In the genomic region with DNA sequence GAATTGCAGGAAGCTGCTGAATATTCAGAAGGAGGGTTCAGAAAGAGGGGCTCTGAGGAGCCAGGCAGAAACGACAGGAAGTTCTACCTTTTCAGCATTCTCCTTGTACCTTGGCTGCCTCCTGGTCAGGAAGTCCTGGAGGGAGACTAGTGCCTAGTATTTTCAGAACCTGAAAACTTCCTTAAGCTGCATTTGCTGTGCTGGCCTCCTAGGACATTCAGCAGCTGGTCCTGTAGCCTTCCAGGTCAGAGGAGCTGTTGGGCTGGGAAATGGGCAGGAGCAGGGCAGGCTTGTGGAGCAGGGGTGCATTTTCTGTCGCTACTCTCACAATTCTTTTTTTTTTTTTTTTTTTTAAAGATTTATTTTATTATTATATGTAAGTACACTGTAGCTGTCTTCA, we compare ENCODE assay signal across 7 mouse cellular contexts.
DNase-seq lines count a peak whose midpoint lies in the region; ATAC-seq and TF ChIP-seq lines count a peak whose summit lies in the region.
"Not testable (repeated sequence)": the region's sequence is repeated elsewhere in the genome, so short reads cannot be mapped to it uniquely, and the experiment has no call there.

No protein-coding gene starts in this region.

- H3K4me2 ChIP-seq in forebrain, embryonic 11.5 days (ENCODE audit: low read depth, low read length, severe bottlenecking); lung, postnatal 0 days (replicated peaks; ENCODE audit: low read depth, low read length): not testable (repeated sequence)

- TF ChIP-seq EP300 in lung, postnatal 0 days (IDR thresholded peaks at IDR 0.05), result not testable (repeated sequence)

- not testable (repeated sequence) for H3K27me3 ChIP-seq in E14TG2a.4 (ENCODE audit: insufficient read depth, low read length); forebrain, embryonic 11.5 days (ENCODE audit: control insufficient read depth, insufficient read depth, low read length); lung, postnatal 0 days (replicated peaks; ENCODE audit: insufficient read depth, low read length)

- H3K9me3 ChIP-seq in E14TG2a.4 (ENCODE audit: low read length), result not testable (repeated sequence)
- peaks cover 28% of the 10 kb centered on the region for H3K9me3 ChIP-seq in forebrain, embryonic 11.5 days (ENCODE audit: control insufficient read depth, low read length)
- peaks cover 15% of the 10 kb centered on the region; the same call in 1 of the 2 replicates for H3K9me3 ChIP-seq in lung, postnatal 0 days (ENCODE audit: low read length)

- ATAC-seq in forebrain, embryonic 11.5 days (replicated peaks; ENCODE audit: low FRiP score); lung, postnatal 0 days: not testable (repeated sequence)

- H3K4me3 ChIP-seq in E14TG2a.4 (replicated peaks; ENCODE audit: low read length), result 0 out of 2 replicates have a peak overlapping the region, but pooled peaks have one; percentile 21
- H3K4me3 ChIP-seq in forebrain, embryonic 11.5 days (ENCODE audit: low read depth, low read length); lung, postnatal 0 days (ENCODE audit: low read depth, low read length): not testable (repeated sequence)

- peaks cover 25% of the 10 kb centered on the region for H3K4me1 ChIP-seq in E14TG2a.4 (replicated peaks; ENCODE audit: low read depth, low read length)
- H3K4me1 ChIP-seq in forebrain, embryonic 11.5 days (replicated peaks; ENCODE audit: control insufficient read depth, insufficient read depth, low read length); lung, postnatal 0 days (ENCODE audit: insufficient read depth, low read depth, low read length): not testable (repeated sequence)

- WGBS in forebrain, embryonic 11.5 days, result 47% methylated on average over 2 of the region's 2 CpGs
- WGBS in lung, postnatal 0 days, result 44% methylated on average over 2 of the region's 2 CpGs

- H3K36me3 ChIP-seq in E14TG2a.4 (ENCODE audit: insufficient read depth, low read length), result peaks cover 64% of the 10 kb centered on the region
- not testable (repeated sequence) for H3K36me3 ChIP-seq in forebrain, embryonic 11.5 days (ENCODE audit: control insufficient read depth, insufficient read depth, low read length); lung, postnatal 0 days (ENCODE audit: insufficient read depth, low read length)

- not testable (repeated sequence) for H3K27ac ChIP-seq in forebrain, embryonic 11.5 days (ENCODE audit: low read depth, low read length); lung, postnatal 0 days (ENCODE audit: low read length)

- not testable (repeated sequence) for H3K9ac ChIP-seq in forebrain, embryonic 11.5 days (ENCODE audit: low read length); lung, postnatal 0 days (replicated peaks; ENCODE audit: low read depth)

- TF ChIP-seq CTCF in E14TG2a.4 (conservative IDR thresholded peaks at IDR 0.05; ENCODE audit: low read length); lung, postnatal 0 days (IDR thresholded peaks at IDR 0.05): not testable (repeated sequence)

- DNase-seq in ES-CJ7 (ENCODE audit: low read depth, low spot score) (peak; percentile 8), R1 (ENCODE audit: low read depth, low spot score) (peak; percentile 42), ZHBTc4 (ENCODE audit: low read depth, low spot score) (peak; percentile 13)
- DNase-seq in forebrain, embryonic 11.5 days (ENCODE audit: low spot score), result peak; percentile 46
- peak; percentile 85 for DNase-seq in heart, adult 11 months
- peak; percentile 3 for DNase-seq in lung, postnatal 0 days (ENCODE audit: low spot score)

Comparison
In these comparisons a context has a peak if more than half of its experiments do, and no peak if none do; other contexts are left out.
1. DNase-seq: peak in every context shown above with its lines; median percentile 85 in heart, adult 11 months; 46 in forebrain, embryonic 11.5 days; 42 in R1; 13 in ZHBTc4; 8 in ES-CJ7; 3 in lung, postnatal 0 days.